Mouse (Mus musculus): ENCODE data around the gene Eml4. TPM values are rescaled to one million over a fixed set of nuclear protein-coding genes. Genes with fewer than 3 reads are reported as not detected.

Gene Eml4
- polyA plus RNA-seq, 1 experiment from 2014 or later: 26.2 TPM

DNA sequence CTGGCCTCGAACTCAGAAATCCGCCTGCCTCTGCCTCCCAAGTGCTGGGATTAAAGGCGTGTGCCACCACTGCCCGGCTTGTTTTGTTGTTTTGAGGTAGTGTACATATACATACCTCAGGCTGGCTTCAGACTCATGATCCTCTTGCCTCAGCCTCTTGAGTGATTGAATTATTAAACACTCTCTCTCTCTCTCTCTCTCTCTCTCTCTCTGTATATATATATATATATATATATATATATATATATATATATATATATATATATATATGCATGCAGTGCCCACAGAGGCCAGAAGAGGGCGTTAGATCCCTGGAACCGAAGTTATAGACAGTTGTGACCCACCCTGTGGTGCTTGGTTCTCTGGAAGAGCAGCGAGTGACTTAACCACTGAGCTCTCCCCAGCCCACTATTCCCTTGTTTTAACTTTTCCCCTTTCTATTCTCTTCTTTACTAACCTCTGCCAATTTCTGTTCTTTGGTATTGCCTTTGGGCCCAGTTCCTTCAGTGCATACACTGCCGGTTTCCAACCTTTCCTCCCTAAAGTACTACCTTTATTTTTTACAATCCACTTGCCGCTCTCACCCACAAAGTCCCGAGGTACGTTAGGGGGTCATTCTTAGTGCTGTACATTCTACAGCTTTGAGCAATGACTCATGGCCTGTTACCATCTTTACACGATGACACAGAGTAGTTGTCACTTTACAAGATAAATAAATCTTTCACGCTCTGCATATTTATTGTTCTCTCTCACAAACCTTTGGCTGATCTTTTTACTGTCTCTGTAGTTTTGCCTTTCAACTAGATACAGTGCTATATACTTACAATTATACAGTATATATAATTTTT lies 13.5 kb upstream of the Eml4 start:
- Histone ChIP-seq H3K4me2 (no peak overlapping the region), H3K27ac (ENCODE audit: low read depth, low read length) (no peak overlapping the region), H3K36me3 (ENCODE audit: control insufficient read depth, insufficient read depth, low read length) (no peaks in the 10 kb centered on the region), H3K4me1 (replicated peaks; ENCODE audit: control insufficient read depth, insufficient read depth, low read length) (peaks cover 5% of the 10 kb centered on the region), H3K4me3 (ENCODE audit: low read depth, low read length) (no peak overlapping the region), H3K9ac (ENCODE audit: low read depth, low read length) (no peak overlapping the region), H3K27me3 (replicated peaks; ENCODE audit: control insufficient read depth, insufficient read depth, low read length) (no peaks in the 10 kb centered on the region), H3K9me3 (ENCODE audit: control insufficient read depth, low read length) (no peaks in the 10 kb centered on the region)
- ATAC-seq (replicated peaks; ENCODE audit: low FRiP score) (no peak), DNase-seq (ENCODE audit: low spot score) (no peak)
- 71% methylated on average over 13 of the region's 13 CpGs for WGBS

DNA sequence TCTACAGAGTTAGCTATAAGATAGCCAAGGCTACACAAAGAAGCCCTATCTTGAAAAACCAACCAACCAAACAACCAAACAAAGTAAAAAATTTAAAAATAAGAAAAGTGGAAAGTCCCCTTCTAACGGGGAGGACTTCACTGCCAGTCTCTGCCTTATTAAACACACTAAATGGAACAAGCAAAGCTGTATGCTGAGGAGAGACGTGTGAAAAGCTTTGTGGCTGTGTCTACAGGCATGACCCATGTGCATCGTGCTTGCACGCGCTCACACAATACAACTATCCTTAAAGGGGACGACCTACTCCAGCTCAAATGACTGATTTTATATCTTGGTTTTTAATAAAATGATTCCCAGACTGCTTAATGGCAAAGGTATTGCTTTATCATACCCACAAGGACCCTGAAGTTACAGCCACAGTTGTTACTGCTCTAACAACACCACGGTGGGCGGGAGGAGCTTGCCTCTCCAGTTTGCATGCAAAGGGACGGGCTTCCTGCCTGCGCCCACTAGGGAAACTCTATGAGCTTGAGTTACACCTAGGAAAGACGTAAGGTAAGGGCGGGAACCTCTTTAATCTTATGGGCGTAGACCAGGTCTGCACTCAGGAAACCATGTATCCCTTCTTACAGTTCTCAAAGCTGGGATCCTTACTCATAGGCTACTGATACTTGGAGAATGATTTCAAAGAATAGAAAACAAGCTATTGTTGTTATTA lies 11.2 kb upstream of the Eml4 start:
- Histone ChIP-seq H3K9ac (ENCODE audit: low read depth, low read length) (no peak overlapping the region), H3K36me3 (ENCODE audit: control insufficient read depth, insufficient read depth, low read length) (no peaks in the 10 kb centered on the region), H3K4me2 (no peak overlapping the region), H3K27me3 (replicated peaks; ENCODE audit: control insufficient read depth, insufficient read depth, low read length) (no peaks in the 10 kb centered on the region), H3K27ac (ENCODE audit: low read depth, low read length) (no peak overlapping the region), H3K4me1 (replicated peaks; ENCODE audit: control insufficient read depth, insufficient read depth, low read length) (peaks cover 5% of the 10 kb centered on the region), H3K4me3 (ENCODE audit: low read depth, low read length) (no peak overlapping the region), H3K9me3 (ENCODE audit: control insufficient read depth, low read length) (no peaks in the 10 kb centered on the region)
- 77% methylated on average over 13 of the region's 13 CpGs for WGBS
- DNase-seq (ENCODE audit: low spot score) (no peak), ATAC-seq (replicated peaks; ENCODE audit: low FRiP score) (no peak)

GRCm38 (mm10) chr17:83340895-83341524 lies 9.7 kb upstream of the Eml4 start:
- H3K4me2 ChIP-seq: no peak overlapping the region

GRCm38 (mm10) chr17:83344226-83344625 lies 6.5 kb upstream of the Eml4 start:
- DNase-seq (ENCODE audit: low spot score): no peak
- Histone ChIP-seq H3K4me2 (no peak overlapping the region), H3K4me3 (ENCODE audit: low read depth, low read length) (no peak overlapping the region), H3K36me3 (ENCODE audit: control insufficient read depth, insufficient read depth, low read length) (no peaks in the 10 kb centered on the region), H3K9ac (ENCODE audit: low read depth, low read length) (no peak overlapping the region), H3K9me3 (ENCODE audit: control insufficient read depth, low read length) (no peaks in the 10 kb centered on the region), H3K27ac (ENCODE audit: low read depth, low read length) (no peak overlapping the region), H3K4me1 (replicated peaks; ENCODE audit: control insufficient read depth, insufficient read depth, low read length) (peaks cover 5% of the 10 kb centered on the region), H3K27me3 (replicated peaks; ENCODE audit: control insufficient read depth, insufficient read depth, low read length) (no peaks in the 10 kb centered on the region)
- 76% methylated on average over 7 of the region's 7 CpGs for WGBS
- ATAC-seq (replicated peaks; ENCODE audit: low FRiP score): no peak

More at GRCm38 (mm10) chr17:83340895-83341524, 9.7 kb upstream of the Eml4 start:
- Histone ChIP-seq H3K4me3 (ENCODE audit: low read depth, low read length) (no peak overlapping the region), H3K9ac (ENCODE audit: low read depth, low read length) (no peak overlapping the region), H3K36me3 (ENCODE audit: control insufficient read depth, insufficient read depth, low read length) (no peaks in the 10 kb centered on the region), H3K27me3 (replicated peaks; ENCODE audit: control insufficient read depth, insufficient read depth, low read length) (no peaks in the 10 kb centered on the region), H3K9me3 (ENCODE audit: control insufficient read depth, low read length) (no peaks in the 10 kb centered on the region), H3K27ac (ENCODE audit: low read depth, low read length) (no peak overlapping the region), H3K4me1 (replicated peaks; ENCODE audit: control insufficient read depth, insufficient read depth, low read length) (peaks cover 5% of the 10 kb centered on the region)
- 54% methylated on average over 16 of the region's 16 CpGs for WGBS
- ATAC-seq (replicated peaks; ENCODE audit: low FRiP score) (no peak), DNase-seq (ENCODE audit: low spot score) (no peak)

DNA sequence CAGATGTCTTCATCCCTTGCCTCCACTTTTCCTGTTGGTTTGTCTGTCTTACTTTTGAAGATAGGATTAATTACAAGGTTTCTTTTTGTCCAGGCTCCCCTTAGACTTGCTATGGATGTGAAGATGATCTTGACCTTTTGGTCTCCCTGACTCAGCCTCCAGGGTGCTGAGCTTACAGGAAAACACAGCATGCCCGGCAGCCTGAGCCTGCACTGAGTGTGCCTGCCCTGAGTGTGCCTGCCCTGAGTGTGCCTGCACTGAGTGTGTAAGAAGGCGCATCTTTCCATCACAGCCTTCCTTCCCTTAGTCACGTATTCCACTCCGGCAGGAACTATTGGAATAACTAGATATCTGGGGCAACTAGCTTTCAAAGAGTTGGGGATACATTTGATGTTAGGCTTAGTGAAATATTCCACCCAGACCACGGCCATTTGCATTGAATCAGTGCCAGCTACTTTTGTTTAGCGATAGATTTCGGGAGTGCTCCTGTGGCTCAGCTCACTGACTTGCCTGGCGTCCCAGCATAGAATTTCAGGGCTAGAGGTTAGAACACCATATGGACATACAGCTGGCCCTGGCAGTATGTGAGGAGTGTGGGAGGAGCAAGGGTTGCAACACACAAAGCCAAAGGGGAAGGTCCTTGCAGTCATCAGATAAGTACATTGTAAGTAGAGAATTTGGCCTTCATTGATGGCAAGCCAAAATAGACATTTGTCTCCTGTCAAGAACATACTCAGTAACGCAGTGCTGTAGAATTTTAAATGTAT lies 2.5 kb upstream of the Eml4 start:
- Histone ChIP-seq H3K4me3 (ENCODE audit: low read depth, low read length) (no peak overlapping the region), H3K4me1 (replicated peaks; ENCODE audit: control insufficient read depth, insufficient read depth, low read length) (peaks cover 16% of the 10 kb centered on the region), H3K27me3 (replicated peaks; ENCODE audit: control insufficient read depth, insufficient read depth, low read length) (no peaks in the 10 kb centered on the region), H3K9ac (ENCODE audit: low read depth, low read length) (no peak overlapping the region), H3K27ac (ENCODE audit: low read depth, low read length) (no peak overlapping the region), H3K4me2 (no peak overlapping the region), H3K36me3 (ENCODE audit: control insufficient read depth, insufficient read depth, low read length) (no peaks in the 10 kb centered on the region), H3K9me3 (ENCODE audit: control insufficient read depth, low read length) (no peaks in the 10 kb centered on the region)
- no peak for DNase-seq (ENCODE audit: low spot score)
- 84% methylated on average over 9 of the region's 9 CpGs for WGBS
- no peak for ATAC-seq (replicated peaks; ENCODE audit: low FRiP score)

DNA sequence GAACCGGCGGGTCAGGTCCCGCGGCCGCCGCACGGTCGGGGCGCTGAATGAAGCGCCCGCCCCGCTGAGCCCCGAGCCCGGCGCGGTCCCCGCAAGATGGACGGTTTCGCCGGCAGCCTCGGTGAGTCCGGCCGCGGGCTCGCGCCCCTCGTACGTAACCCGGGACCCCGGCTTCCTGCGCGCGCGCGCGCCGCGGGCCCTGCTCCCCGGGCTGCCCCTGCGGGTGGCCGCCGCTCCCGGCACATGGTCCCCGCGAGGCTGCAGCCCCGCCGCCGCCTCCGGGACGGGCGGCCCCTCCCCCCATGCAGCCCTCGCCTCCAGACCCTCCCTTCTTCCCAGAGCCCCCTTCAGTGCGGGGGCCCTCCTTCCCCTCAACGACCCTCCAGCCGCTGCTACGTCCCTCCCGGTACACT lies 394 bp downstream of the Eml4 start:
- H3K4me3 ChIP-seq (ENCODE audit: low read depth, low read length): peak overlapping the region; percentile 91
- no peak for DNase-seq (ENCODE audit: low spot score)
- peak overlapping the region; percentile 66 for H3K27ac ChIP-seq (ENCODE audit: low read depth, low read length)
- peak overlapping the region; percentile 94 for H3K4me2 ChIP-seq
- no peaks in the 10 kb centered on the region for H3K9me3 ChIP-seq (ENCODE audit: control insufficient read depth, low read length)
- peak overlapping the region; percentile 89 for H3K9ac ChIP-seq (ENCODE audit: low read depth, low read length)
- peak; percentile 68 for ATAC-seq (replicated peaks; ENCODE audit: low FRiP score)
- under 1% methylated on average over 49 of the region's 57 CpGs for WGBS
- H3K4me1 ChIP-seq (replicated peaks; ENCODE audit: control insufficient read depth, insufficient read depth, low read length): peaks cover 36% of the 10 kb centered on the region
- no peaks in the 10 kb centered on the region for H3K36me3 ChIP-seq (ENCODE audit: control insufficient read depth, insufficient read depth, low read length)
- no peaks in the 10 kb centered on the region for H3K27me3 ChIP-seq (replicated peaks; ENCODE audit: control insufficient read depth, insufficient read depth, low read length)

- H3K4me1 ChIP-seq (replicated peaks; ENCODE audit: control insufficient read depth, insufficient read depth, low read length): peaks cover 36% of the 10 kb centered on the region
- H3K27me3 ChIP-seq (replicated peaks; ENCODE audit: control insufficient read depth, insufficient read depth, low read length): no peaks in the 10 kb centered on the region
- H3K4me3 ChIP-seq (ENCODE audit: low read depth, low read length): peak overlapping the region; percentile 91
- WGBS: 6% methylated on average over 13 of the region's 13 CpGs
- H3K36me3 ChIP-seq (ENCODE audit: control insufficient read depth, insufficient read depth, low read length): no peaks in the 10 kb centered on the region
- ATAC-seq (replicated peaks; ENCODE audit: low FRiP score): no peak
- H3K9ac ChIP-seq (ENCODE audit: low read depth, low read length): peak overlapping the region; percentile 89
- H3K9me3 ChIP-seq (ENCODE audit: control insufficient read depth, low read length): no peaks in the 10 kb centered on the region
- H3K27ac ChIP-seq (ENCODE audit: low read depth, low read length): peak overlapping the region; percentile 66; the same call in 1 of the 2 replicates
- peak overlapping the region; percentile 94 for H3K4me2 ChIP-seq
- DNase-seq (ENCODE audit: low spot score): no peak
These were observed 1.1 kb downstream of the Eml4 start for GRCm38 (mm10) chr17:83351601-83352413.
